Mouse (Mus musculus) spleen, adult 2 months (tissue): ENCODE data around the gene Tmem88.
"Not testable (repeated sequence)": the region's sequence is repeated elsewhere in the genome, so short reads cannot be mapped to it uniquely, and the experiment has no call there.

Experiments
- CTCF ChIP-seq: fragments of 200-500 bp; IDR thresholded peaks from 2 replicates; pipeline ENCODE4 v1.5.1; 2011; ENCODE audit warnings: mild to moderate bottlenecking, inconsistent platforms; ENCODE audit not compliant: insufficient read depth, insufficient read length, insufficient replicate concordance; ENCODE audit errors: extremely low read depth
- POLR2A ChIP-seq: fragments of 200-500 bp; IDR thresholded peaks from 2 replicates; pipeline ENCODE4 v1.6.1; 2011; ENCODE audit warnings: low read depth, low read length, inconsistent platforms

GRCm38 (mm10) chr11:69395235-69395633, 2.8 kb downstream of the Tmem88 start, which contains the start of the genes Naa38 and Cyb5d1:
- TF ChIP-seq CTCF, POLR2A: not testable (repeated sequence)
